Mouse (Mus musculus): ENCODE results near the gene Prrc2b. TPM values are rescaled to one million over a fixed set of nuclear protein-coding genes. Genes with fewer than 3 reads are reported as not detected.
A peak's percentile ranks its signal among the peaks of the same experiment; 100 is the strongest.

The Prrc2b gene
- polyA plus RNA-seq, 1 experiment from 2014 or later = 61.6 TPM

GRCm38 (mm10) chr2:32140498-32140934 is 10.4 kb upstream of the Prrc2b start:
- WGBS = 25% methylated on average over 4 of the region's 4 CpGs
- no peaks in the 10 kb centered on the region for H3K27me3 ChIP-seq
- H3K36me3 ChIP-seq = no peaks in the 10 kb centered on the region
- no peak overlapping the region for H3K4me2 ChIP-seq
- H3K9me3 ChIP-seq = no peaks in the 10 kb centered on the region
- H3K4me1 ChIP-seq (replicated peaks) = peaks cover 20% of the 10 kb centered on the region
- H3K27ac ChIP-seq (replicated peaks) = no peak overlapping the region; the same call in 1 of the 2 replicates
- H3K4me3 ChIP-seq = no peak overlapping the region
- ATAC-seq (ENCODE audit: low read depth) = no peak
- H3K9ac ChIP-seq = 0 out of 2 replicates have a peak overlapping the region, but pooled peaks have one; percentile 34

GRCm38 (mm10) chr2:32141602-32142001 is 9.3 kb upstream of the Prrc2b start:
- H3K36me3 ChIP-seq = no peaks in the 10 kb centered on the region
- H3K9me3 ChIP-seq = no peaks in the 10 kb centered on the region
- no peak overlapping the region for H3K9ac ChIP-seq
- peaks cover 19% of the 10 kb centered on the region for H3K4me1 ChIP-seq (replicated peaks)
- no peak overlapping the region for H3K4me2 ChIP-seq
- no peaks in the 10 kb centered on the region for H3K27me3 ChIP-seq
- H3K27ac ChIP-seq (replicated peaks) = no peak overlapping the region
- no peak for ATAC-seq (ENCODE audit: low read depth)
- H3K4me3 ChIP-seq = no peak overlapping the region
- WGBS = 86% methylated on average over 6 of the region's 6 CpGs

- H3K9me3 ChIP-seq = no peaks in the 10 kb centered on the region
- no peaks in the 10 kb centered on the region for H3K36me3 ChIP-seq
- WGBS = 60% methylated on average over 6 of the region's 6 CpGs
- no peak overlapping the region for H3K9ac ChIP-seq
- ATAC-seq (ENCODE audit: low read depth) = no peak
- no peak overlapping the region for H3K4me2 ChIP-seq
- peaks cover 12% of the 10 kb centered on the region for H3K4me1 ChIP-seq (replicated peaks)
- no peaks in the 10 kb centered on the region for H3K27me3 ChIP-seq
- no peak overlapping the region for H3K27ac ChIP-seq (replicated peaks)
- H3K4me3 ChIP-seq = no peak overlapping the region
Measured at GRCm38 (mm10) chr2:32142368-32142767, 8.5 kb upstream of the Prrc2b start.

DNA sequence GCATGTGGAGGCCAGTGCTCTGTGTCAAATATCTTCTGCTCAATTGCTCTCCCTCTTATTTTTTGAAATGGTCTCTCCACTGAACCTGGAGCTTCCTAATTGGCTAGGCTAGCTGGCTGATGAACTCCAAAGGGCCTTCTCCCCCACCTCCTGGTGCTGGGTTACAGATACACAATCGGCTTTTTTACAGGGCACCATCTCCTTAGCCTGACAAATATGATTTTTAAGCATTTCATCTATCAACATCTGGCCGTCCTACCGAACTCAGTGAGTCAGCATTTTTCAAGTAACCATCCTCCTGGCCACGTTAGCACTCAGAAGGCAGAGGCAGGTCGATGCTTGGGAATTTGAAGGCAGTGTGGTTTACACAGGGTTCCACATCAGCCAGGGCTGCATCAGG is 6.2 kb upstream of the Prrc2b start:
- ATAC-seq (ENCODE audit: low read depth) = no peak
- no peaks in the 10 kb centered on the region for H3K27me3 ChIP-seq
- no peak overlapping the region for H3K4me2 ChIP-seq
- H3K9ac ChIP-seq = no peak overlapping the region
- H3K9me3 ChIP-seq = no peaks in the 10 kb centered on the region
- H3K36me3 ChIP-seq = no peaks in the 10 kb centered on the region
- H3K27ac ChIP-seq (replicated peaks) = no peak overlapping the region
- H3K4me1 ChIP-seq (replicated peaks) = 0 out of 2 replicates have a peak, but pooled peaks cover 6% of the 10 kb centered on the region
- H3K4me3 ChIP-seq = no peak overlapping the region
- 88% methylated on average over 5 of the region's 5 CpGs for WGBS

DNA sequence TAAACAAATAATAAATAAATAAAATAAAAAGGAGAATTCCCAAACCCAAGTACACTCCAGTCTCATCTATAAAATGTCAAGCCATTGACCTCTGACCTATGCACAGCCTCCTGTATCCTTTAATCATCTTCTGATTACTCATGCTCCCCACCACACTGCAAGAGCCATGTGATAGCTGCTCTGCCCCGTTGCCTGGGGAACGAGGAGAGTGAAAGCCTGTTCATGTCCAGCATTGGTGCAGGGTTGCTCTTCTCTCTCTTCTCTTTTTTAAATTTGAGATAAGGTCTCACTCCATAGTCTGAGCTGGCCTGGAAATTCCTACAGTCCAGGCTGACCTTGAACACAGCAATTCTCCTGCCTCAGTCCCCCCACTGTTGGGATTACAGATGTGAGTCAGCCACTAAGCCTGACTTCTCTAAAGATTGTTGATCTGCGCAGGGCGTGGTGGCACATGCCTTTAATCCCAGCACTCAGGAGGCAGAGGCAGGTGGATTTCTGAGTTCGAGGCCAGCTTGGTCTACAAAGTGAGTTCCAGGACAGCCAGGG is 4.2 kb upstream of the Prrc2b start:
- Histone ChIP-seq H3K4me2 (no peak overlapping the region), H3K9ac (no peak overlapping the region), H3K36me3 (no peaks in the 10 kb centered on the region), H3K27me3 (no peaks in the 10 kb centered on the region), H3K27ac (replicated peaks) (no peak overlapping the region), H3K9me3 (no peaks in the 10 kb centered on the region), H3K4me3 (no peak overlapping the region), H3K4me1 (replicated peaks) (peaks cover 9% of the 10 kb centered on the region)
- no peak for ATAC-seq (ENCODE audit: low read depth)
- 78% methylated on average over 5 of the region's 5 CpGs for WGBS

GRCm38 (mm10) chr2:32150135-32150534 is 747 bp upstream of the Prrc2b start:
- H3K9ac ChIP-seq = peak overlapping the region; percentile 100
- 25% methylated on average over 1 of the region's 1 CpGs for WGBS
- H3K4me1 ChIP-seq (replicated peaks) = peaks cover 40% of the 10 kb centered on the region
- H3K9me3 ChIP-seq = no peaks in the 10 kb centered on the region
- H3K4me3 ChIP-seq = peak overlapping the region; percentile 93
- no peaks in the 10 kb centered on the region for H3K27me3 ChIP-seq
- peak; percentile 7; the same call in 1 of the 2 replicates for ATAC-seq (ENCODE audit: low read depth)
- H3K4me2 ChIP-seq = peak overlapping the region; percentile 100
- H3K27ac ChIP-seq (replicated peaks) = peak overlapping the region; percentile 99
- no peaks in the 10 kb centered on the region for H3K36me3 ChIP-seq

GRCm38 (mm10) chr2:32150562-32150923 is 339 bp upstream of the Prrc2b start:
- no peaks in the 10 kb centered on the region for H3K27me3 ChIP-seq
- peak overlapping the region; percentile 99 for H3K27ac ChIP-seq (replicated peaks)
- peak overlapping the region; percentile 100 for H3K4me2 ChIP-seq
- H3K9ac ChIP-seq = peak overlapping the region; percentile 100
- peak; percentile 81 for ATAC-seq (ENCODE audit: low read depth)
- H3K36me3 ChIP-seq = no peaks in the 10 kb centered on the region
- H3K4me1 ChIP-seq (replicated peaks) = peaks cover 44% of the 10 kb centered on the region
- H3K9me3 ChIP-seq = no peaks in the 10 kb centered on the region
- peak overlapping the region; percentile 93 for H3K4me3 ChIP-seq
- WGBS = 7% methylated on average over 7 of the region's 7 CpGs

GRCm38 (mm10) chr2:32151660-32152366 is 931 bp downstream of the Prrc2b start:
- H3K4me2 ChIP-seq = peak overlapping the region; percentile 100
- H3K36me3 ChIP-seq = no peaks in the 10 kb centered on the region
- peak overlapping the region; percentile 100 for H3K9ac ChIP-seq
- H3K4me3 ChIP-seq = peak overlapping the region; percentile 93
- WGBS = 0% methylated on average over 22 of the region's 22 CpGs
- peak overlapping the region; percentile 99 for H3K27ac ChIP-seq (replicated peaks)
- ATAC-seq (ENCODE audit: low read depth) = peak; percentile 38
- H3K9me3 ChIP-seq = no peaks in the 10 kb centered on the region
- H3K4me1 ChIP-seq (replicated peaks) = peaks cover 57% of the 10 kb centered on the region
- no peaks in the 10 kb centered on the region for H3K27me3 ChIP-seq

DNA sequence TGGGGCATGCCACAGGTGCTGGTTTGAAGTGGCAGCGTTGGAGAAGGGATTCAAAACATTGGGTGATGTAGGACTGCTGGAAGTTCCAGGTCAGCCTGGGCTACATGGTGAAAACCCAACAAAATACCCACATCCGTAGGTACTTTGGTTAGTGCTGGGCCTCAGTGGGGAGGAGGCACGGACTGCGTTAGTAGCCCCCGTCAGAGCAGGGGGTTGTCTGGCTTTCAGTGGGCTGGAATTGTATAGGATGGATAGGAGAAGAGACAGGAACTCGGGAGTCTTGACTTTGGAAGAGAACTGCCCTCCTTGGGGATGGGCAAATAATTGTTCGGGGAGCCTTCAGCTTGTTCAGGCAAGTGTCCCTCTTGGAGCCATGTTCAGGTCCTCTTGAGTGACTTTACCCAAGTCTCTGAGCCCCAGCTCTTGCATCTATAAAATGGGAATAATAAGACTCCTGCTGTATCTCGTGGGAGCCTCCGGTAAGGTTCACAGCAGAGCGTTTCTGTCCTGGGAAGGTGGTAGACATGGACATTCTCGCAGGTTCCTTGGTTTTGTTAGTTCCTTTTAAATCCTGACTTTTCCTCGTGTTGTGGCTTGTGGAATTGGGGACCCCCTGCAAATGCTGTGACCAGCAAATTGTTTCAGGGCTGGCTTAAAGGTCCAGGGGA is 1.6 kb downstream of the Prrc2b start:
- no peak for ATAC-seq (ENCODE audit: low read depth)
- H3K4me1 ChIP-seq (replicated peaks) = peaks cover 64% of the 10 kb centered on the region
- no peaks in the 10 kb centered on the region for H3K9me3 ChIP-seq
- 15% methylated on average over 12 of the region's 12 CpGs for WGBS
- peak overlapping the region; percentile 99 for H3K27ac ChIP-seq (replicated peaks)
- H3K4me3 ChIP-seq = peak overlapping the region; percentile 93
- peak overlapping the region; percentile 100 for H3K9ac ChIP-seq
- H3K27me3 ChIP-seq = no peaks in the 10 kb centered on the region
- H3K36me3 ChIP-seq = no peaks in the 10 kb centered on the region
- H3K4me2 ChIP-seq = peak overlapping the region; percentile 100

DNA sequence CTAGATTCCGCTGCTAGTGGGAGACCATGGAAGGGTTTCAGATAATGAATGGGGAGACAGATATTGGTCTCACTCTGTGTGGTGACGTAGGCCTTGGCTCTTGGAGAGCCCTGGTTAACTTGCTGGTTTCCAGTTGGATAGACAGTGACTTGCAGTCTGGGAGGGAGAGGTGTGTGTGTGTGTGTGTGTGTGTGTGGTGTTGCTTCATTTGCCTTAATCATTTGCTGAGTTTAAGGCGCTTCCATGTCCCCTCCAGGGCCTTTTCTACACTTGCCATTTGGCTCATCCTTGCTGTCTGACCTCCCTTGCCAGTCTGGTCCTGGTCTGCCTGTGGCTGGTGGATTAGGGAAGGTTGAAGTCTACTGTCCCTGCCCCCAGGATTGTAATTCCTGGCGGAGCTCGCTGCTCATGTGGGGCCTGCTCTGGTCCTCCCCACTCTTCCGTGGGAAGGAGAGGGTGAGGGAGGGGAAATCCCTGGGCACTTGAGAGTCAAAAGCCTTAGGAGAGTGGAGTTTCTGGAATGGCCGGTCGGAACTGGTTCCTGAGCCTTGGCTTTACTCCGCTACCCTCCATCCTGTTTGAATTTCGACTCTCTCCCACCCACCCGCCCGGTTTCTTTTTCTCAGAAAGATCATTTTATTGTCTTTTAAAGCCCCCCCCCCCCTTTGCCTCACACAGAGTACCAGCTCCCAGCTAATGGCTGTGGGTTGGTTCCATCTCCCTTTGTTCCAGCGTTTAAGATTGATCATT is 2.3 kb downstream of the Prrc2b start:
- 2% methylated on average over 13 of the region's 13 CpGs for WGBS
- Histone ChIP-seq H3K4me2 (peak overlapping the region; percentile 100), H3K27ac (replicated peaks) (peak overlapping the region; percentile 99), H3K27me3 (no peaks in the 10 kb centered on the region), H3K9me3 (no peaks in the 10 kb centered on the region), H3K4me3 (peak overlapping the region; percentile 93), H3K36me3 (no peaks in the 10 kb centered on the region), H3K4me1 (replicated peaks) (peaks cover 71% of the 10 kb centered on the region), H3K9ac (peak overlapping the region; percentile 100)
- no peak for ATAC-seq (ENCODE audit: low read depth)

DNA sequence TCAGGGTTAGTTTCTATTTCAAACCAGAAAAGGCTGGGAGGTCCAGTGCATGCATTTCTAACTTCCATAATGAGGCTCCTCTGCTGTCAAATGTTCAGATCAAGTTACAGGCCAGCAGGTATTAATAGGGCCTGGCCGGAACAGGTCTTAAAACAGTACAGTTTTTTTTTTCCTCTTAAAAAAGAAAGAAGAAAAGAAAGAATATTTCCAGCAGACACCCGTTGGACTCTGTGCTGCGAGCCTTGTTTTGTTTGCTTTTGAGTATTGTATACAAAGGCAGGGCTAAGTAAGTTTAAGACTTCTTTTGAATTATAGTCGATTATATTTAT is 2.9 kb downstream of the Prrc2b start:
- 22% methylated on average over 4 of the region's 4 CpGs for WGBS
- H3K27me3 ChIP-seq = no peaks in the 10 kb centered on the region
- H3K27ac ChIP-seq (replicated peaks) = peak overlapping the region; percentile 99

More for the DNA sequence above, 2.9 kb downstream of the Prrc2b start:
- H3K4me1 ChIP-seq (replicated peaks) = peaks cover 77% of the 10 kb centered on the region
- no peaks in the 10 kb centered on the region for H3K9me3 ChIP-seq
- peak overlapping the region; percentile 93 for H3K4me3 ChIP-seq
- H3K4me2 ChIP-seq = peak overlapping the region; percentile 100
- H3K36me3 ChIP-seq = no peaks in the 10 kb centered on the region
- peak overlapping the region; percentile 100 for H3K9ac ChIP-seq
- no peak for ATAC-seq (ENCODE audit: low read depth)

Data from neural tube, embryonic 13.5 days (tissue).